Mouse (Mus musculus) erythroblast, embryonic 14.5 days (primary cell): ENCODE results near the gene Rhobtb1. TPM values are rescaled to one million over a fixed set of nuclear protein-coding genes. Genes with fewer than 3 reads are reported as not detected.

Experiments
- H3K27me3 ChIP-seq: 2 replicates; pipeline ENCODE4 v1.6.1; 2012; ENCODE audit warnings: inconsistent platforms; ENCODE audit not compliant: control insufficient read depth
- H3K36me3 ChIP-seq: 2 replicates; pipeline ENCODE4 v1.6.1; 2012; ENCODE audit warnings: mild to moderate bottlenecking, inconsistent platforms; ENCODE audit not compliant: control insufficient read depth
- H3K4me1 ChIP-seq: 2 replicates; pipeline ENCODE4 v1.6.1; 2012; ENCODE audit warnings: inconsistent platforms; ENCODE audit not compliant: control insufficient read depth
- H3K4me3 ChIP-seq: replicated peaks from 2 replicates; pipeline ENCODE3; 2012; ENCODE audit warnings: moderate library complexity, mild to moderate bottlenecking, inconsistent platforms
- H3K9me3 ChIP-seq: 2 replicates; pipeline ENCODE4 v1.6.1; 2012; ENCODE audit warnings: low read length, inconsistent platforms, mixed read lengths; ENCODE audit not compliant: control insufficient read depth
- GATA1 ChIP-seq: IDR thresholded peaks from 2 replicates; pipeline ENCODE4 v1.6.1; 2012; ENCODE audit warnings: low read length, inconsistent platforms, mixed read lengths
- TAL1 ChIP-seq: IDR thresholded peaks from 3 replicates; pipeline ENCODE4 v1.6.1; 2012; ENCODE audit warnings: low read length, inconsistent platforms, mixed read lengths
- polyA plus RNA-seq: library from polyadenylated mRNA; stranded (reverse); fragments of >175 nt; gene quantifications from 2 replicates; pipeline ENCODE4 v1.2.3, GENCODE M21; 2012

Rhobtb1 gene
- polyA plus RNA-seq, 1 experiment = 0.03 TPM

- Histone ChIP-seq H3K27me3 (no peaks in the 10 kb centered on the region), H3K4me1 (no peaks in the 10 kb centered on the region), H3K9me3 (no peaks in the 10 kb centered on the region), H3K4me3 (no peak overlapping the region), H3K36me3 (no peaks in the 10 kb centered on the region)
- TF ChIP-seq TAL1 (no peak), GATA1 (no peak)
Observed at GRCm38 (mm10) chr10:69156462-69156861, 5.2 kb downstream of the Rhobtb1 start.

- Histone ChIP-seq H3K27me3 (no peaks in the 10 kb centered on the region), H3K36me3 (no peaks in the 10 kb centered on the region), H3K4me1 (no peaks in the 10 kb centered on the region), H3K9me3 (no peaks in the 10 kb centered on the region), H3K4me3 (no peak overlapping the region)
- TF ChIP-seq TAL1 (no peak), GATA1 (no peak)
Observed at GRCm38 (mm10) chr10:69157471-69157870, 6.2 kb downstream of the Rhobtb1 start.

- TF ChIP-seq GATA1 (no peak), TAL1 (no peak)
- H3K36me3 ChIP-seq = no peaks in the 10 kb centered on the region
- no peak overlapping the region for H3K4me3 ChIP-seq
Observed at GRCm38 (mm10) chr10:69160877-69161276, 9.6 kb downstream of the Rhobtb1 start.

GRCm38 (mm10) chr10:69161503-69161902, 10.3 kb downstream of the Rhobtb1 start:
- TF ChIP-seq GATA1 (no peak), TAL1 (no peak)
- Histone ChIP-seq H3K27me3 (no peaks in the 10 kb centered on the region), H3K9me3 (peaks cover 2% of the 10 kb centered on the region; the same call in 1 of the 2 replicates), H3K4me1 (no peaks in the 10 kb centered on the region), H3K36me3 (no peaks in the 10 kb centered on the region), H3K4me3 (no peak overlapping the region)

More at GRCm38 (mm10) chr10:69160877-69161276, 9.6 kb downstream of the Rhobtb1 start:
- H3K9me3 ChIP-seq = peaks cover 2% of the 10 kb centered on the region; the same call in 1 of the 2 replicates
- no peaks in the 10 kb centered on the region for H3K27me3 ChIP-seq
- H3K4me1 ChIP-seq = no peaks in the 10 kb centered on the region

GRCm38 (mm10) chr10:69162577-69162976, 11.3 kb downstream of the Rhobtb1 start:
- peaks cover 2% of the 10 kb centered on the region; the same call in 1 of the 2 replicates for H3K9me3 ChIP-seq
- no peaks in the 10 kb centered on the region for H3K27me3 ChIP-seq
- H3K4me1 ChIP-seq = no peaks in the 10 kb centered on the region
- no peak overlapping the region for H3K4me3 ChIP-seq
- no peaks in the 10 kb centered on the region for H3K36me3 ChIP-seq
- no peak for TF ChIP-seq TAL1
- TF ChIP-seq GATA1 = no peak

- H3K36me3 ChIP-seq = no peaks in the 10 kb centered on the region
Observed at GRCm38 (mm10) chr10:69163216-69163615, 12.0 kb downstream of the Rhobtb1 start.

GRCm38 (mm10) chr10:69165125-69165524, 13.9 kb downstream of the Rhobtb1 start:
- H3K9me3 ChIP-seq = peaks cover 2% of the 10 kb centered on the region; the same call in 1 of the 2 replicates
- no peaks in the 10 kb centered on the region for H3K4me1 ChIP-seq
- H3K27me3 ChIP-seq = no peaks in the 10 kb centered on the region
- no peak overlapping the region for H3K4me3 ChIP-seq
- TF ChIP-seq GATA1 = no peak
- no peaks in the 10 kb centered on the region for H3K36me3 ChIP-seq

More at GRCm38 (mm10) chr10:69163216-69163615, 12.0 kb downstream of the Rhobtb1 start:
- TF ChIP-seq TAL1 (no peak), GATA1 (no peak)
- peaks cover 2% of the 10 kb centered on the region; the same call in 1 of the 2 replicates for H3K9me3 ChIP-seq
- no peak overlapping the region for H3K4me3 ChIP-seq
- H3K4me1 ChIP-seq = no peaks in the 10 kb centered on the region
- no peaks in the 10 kb centered on the region for H3K27me3 ChIP-seq

- H3K4me3 ChIP-seq = no peak overlapping the region
- H3K9me3 ChIP-seq = peaks cover 2% of the 10 kb centered on the region; the same call in 1 of the 2 replicates
- no peaks in the 10 kb centered on the region for H3K4me1 ChIP-seq
- TF ChIP-seq GATA1 (no peak), TAL1 (no peak)
- H3K27me3 ChIP-seq = no peaks in the 10 kb centered on the region
- no peaks in the 10 kb centered on the region for H3K36me3 ChIP-seq
Observed at GRCm38 (mm10) chr10:69165847-69166246, 14.6 kb downstream of the Rhobtb1 start.

GRCm38 (mm10) chr10:69166514-69166913, 15.3 kb downstream of the Rhobtb1 start:
- Histone ChIP-seq H3K4me3 (no peak overlapping the region), H3K36me3 (no peaks in the 10 kb centered on the region), H3K4me1 (no peaks in the 10 kb centered on the region), H3K27me3 (no peaks in the 10 kb centered on the region), H3K9me3 (peaks cover 2% of the 10 kb centered on the region; the same call in 1 of the 2 replicates)
- TF ChIP-seq TAL1 (no peak), GATA1 (no peak)

GRCm38 (mm10) chr10:69172412-69172811, 21.2 kb downstream of the Rhobtb1 start:
- no peaks in the 10 kb centered on the region for H3K9me3 ChIP-seq
- H3K36me3 ChIP-seq = no peaks in the 10 kb centered on the region
- no peak for TF ChIP-seq TAL1
- no peak for TF ChIP-seq GATA1
- H3K4me3 ChIP-seq = no peak overlapping the region
- no peaks in the 10 kb centered on the region for H3K4me1 ChIP-seq
- no peaks in the 10 kb centered on the region for H3K27me3 ChIP-seq
